Mouse (Mus musculus) neural tube, postnatal 0 days (tissue): ENCODE measurements around the gene Fam184b. TPM values are rescaled to one million over a fixed set of nuclear protein-coding genes. Genes with fewer than 3 reads are reported as not detected.

Experiments
- polyA plus RNA-seq: library from polyadenylated mRNA; unstranded; fragments of >200 nt; fragmentation: Nextera tagmentation; extraction: Ambion mirVana; gene quantifications from 2 replicates; pipeline ENCODE4 v1.2.1, GENCODE M21; 2015

The Fam184b gene
- 17.9 TPM in 2 replicates for polyA plus RNA-seq

DNA sequence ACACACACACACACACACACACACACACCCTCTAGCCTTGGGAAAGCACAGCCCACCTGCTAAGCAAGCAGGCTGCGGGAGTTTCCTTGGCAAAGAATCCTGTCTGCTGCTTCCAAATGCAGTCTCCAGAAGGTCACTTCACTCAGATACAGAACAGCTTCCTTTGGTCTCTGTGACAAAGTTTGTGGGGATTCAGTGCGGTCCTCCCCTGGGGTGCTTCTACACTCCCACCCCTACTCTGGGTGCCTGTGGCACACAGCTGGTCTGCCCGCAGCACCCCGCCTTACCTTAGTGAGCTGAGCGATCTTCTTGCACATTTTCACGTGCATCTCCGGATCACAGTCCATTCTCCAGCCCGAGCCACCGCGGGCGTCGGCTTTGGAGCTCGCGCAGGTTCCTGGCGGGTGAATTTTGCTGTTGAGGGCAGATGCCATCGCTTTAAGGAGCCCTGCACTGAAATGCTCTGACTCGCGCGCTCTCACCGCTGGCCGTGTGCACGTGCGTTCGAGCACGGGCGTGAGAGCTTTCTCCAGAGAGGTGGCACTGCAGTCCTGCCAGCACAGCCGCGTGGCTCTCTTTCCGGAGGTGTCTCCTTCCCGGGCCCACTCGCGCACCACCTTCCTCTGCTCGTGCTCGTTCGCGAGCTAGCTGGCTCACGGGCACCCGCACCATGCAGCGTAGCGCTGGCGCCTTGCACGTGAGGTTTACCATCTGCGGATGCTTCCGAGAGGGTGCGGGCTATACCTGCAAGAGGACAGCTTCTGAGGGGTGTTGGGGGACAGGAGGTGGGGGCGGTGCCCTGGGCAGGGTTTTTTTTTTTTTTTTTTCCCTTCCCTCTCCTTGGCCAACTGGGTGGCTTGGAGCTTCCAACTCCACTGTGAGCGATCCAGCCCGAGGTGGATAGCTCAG, at the start of gene Fam184b:
Gene Fam184b, minus strand, starts transcription at position 809 of the 909 bp plus-strand sequence.

DNA sequence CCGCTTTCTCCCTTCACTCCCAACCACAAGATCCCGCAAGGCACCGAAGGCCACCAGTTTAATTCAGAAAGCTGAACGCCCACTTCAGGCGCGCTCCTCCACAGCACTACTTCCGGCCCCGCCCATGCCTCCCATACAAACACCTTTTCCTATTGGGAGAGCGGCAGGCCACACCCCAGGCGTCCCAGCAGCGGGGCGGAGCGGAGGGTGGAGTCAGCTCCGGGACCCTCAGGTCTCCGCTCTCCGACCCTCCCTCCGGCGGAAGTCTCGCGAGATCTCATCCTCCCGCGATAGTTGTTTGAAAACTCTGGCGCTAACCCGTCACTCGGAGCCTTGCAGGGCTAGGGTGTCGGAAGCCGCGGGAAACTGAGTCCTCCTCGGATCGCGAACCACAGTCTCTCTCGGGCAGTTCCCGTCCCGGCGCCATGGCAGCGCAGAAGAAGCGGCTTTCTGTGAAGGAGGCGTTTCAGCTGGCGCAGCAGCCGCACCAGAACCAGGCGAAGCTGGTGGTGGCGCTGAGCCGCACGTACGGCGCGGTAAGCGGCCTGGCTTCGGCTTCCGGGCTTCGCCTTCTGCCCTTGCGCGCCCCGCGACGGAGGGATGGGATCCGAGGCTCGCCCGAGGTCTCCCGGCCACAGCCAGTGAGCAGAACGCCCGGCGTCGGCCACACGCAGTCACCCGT, 30.3 kb upstream of the Fam184b start, which contains the start of gene Ncapg:
Gene Ncapg, plus strand, starts transcription at position 322 of the 682 bp plus-strand sequence.

DNA sequence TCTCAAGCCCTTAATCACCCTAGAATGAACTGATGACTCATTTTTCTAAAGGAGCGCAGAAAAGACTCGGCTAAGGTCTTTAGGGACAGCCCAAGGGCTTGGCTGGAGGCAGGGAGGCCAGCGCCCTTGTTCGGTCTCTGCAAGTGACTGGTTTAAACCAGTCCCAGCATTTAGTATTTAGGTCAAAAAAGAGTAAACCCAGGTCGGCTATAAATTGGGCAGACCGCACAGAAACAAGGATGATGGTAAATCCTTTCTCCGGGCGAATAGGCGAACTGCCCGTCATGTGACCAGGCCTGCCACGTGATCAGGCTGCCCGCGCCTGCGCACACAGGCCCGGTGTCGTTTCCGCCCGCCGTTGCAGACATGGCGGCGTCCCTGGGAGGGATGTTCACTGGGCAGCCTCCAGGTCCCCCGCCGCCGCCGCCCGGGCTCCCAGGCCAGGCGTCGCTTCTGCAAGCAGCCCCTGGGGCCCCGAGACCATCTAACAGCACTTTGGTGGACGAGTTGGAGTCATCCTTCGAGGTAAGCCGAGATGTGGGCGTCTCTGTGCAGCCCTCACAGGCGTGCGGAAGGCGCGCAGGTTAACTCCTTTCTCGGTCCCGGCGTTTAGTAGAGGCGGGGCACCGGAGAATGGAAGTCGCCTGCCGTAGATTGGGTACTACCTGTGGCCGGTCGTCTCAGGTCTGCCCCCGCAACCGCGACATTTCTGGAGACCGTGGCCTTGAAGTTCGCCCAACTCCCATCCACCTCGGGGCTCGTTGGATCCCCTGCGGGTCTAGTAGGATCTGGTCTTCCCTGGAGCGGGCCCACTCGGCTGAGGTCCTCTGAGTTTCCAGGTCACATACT, 119.2 kb downstream of the Fam184b start, which contains the start of gene Med28:
Gene Med28, plus strand, starts transcription at position 270 of the 849 bp plus-strand sequence.

DNA sequence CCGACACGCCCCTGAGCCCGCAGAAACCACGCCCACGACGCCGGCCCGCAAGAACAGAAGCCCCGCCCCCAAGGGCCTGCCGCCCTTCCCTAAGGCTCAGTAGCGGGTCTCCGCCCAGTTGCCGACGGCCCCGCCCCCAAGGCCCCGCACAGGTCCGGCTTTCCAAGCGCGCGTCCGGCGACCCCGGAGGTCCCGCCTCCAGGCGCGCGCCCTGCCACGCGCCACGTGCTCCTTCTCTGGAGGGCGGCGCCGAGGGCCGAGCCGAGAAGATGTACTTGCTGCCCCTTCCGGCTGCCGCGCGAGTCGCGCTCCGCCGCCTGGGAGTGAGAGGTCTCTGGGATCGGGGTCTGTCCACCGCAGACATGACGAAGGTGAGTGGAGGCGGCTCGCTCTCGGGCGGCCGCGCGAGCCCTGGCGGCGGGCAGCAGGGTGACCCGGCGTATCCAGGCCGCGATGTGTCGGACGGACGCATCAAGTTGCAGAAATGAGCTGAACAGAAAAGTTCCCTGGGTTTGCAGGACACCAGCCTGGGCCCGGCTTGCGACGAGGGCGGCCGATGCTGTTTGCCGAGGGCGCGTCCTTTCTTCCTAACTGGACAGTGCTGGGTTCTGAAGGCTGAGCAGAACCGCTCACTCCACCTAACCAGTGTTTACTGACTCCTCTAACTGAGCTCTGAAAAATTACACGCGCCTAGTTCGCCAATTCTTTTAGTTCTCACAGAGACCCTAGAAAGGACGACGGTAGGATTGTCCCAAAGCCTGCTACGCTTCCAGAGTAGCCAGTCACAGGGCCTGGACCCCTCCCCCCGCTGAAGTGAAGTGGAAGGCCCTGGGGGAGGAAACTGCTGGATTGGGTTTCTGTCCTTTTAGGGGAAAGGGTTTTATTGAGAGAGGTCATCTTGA, 146.0 kb downstream of the Fam184b start, which contains the start of gene Lap3:
Gene Lap3, plus strand, starts transcription at position 184 of the 902 bp plus-strand sequence.

Other genes starting within 250 kb of the Fam184b start
- 169 and 175 TPM in 2 replicates for gene Qdpr, start 189.4 kb downstream of the Fam184b start, polyA plus RNA-seq
- gene Clrn2, start 185.9 kb downstream of the Fam184b start, polyA plus RNA-seq, result 0.49 TPM in 1 of 2 replicates, not detected in the other
- 40.1 and 40.9 TPM in 2 replicates for gene Lap3, start 146.2 kb downstream of the Fam184b start, polyA plus RNA-seq
- 230 and 237 TPM in 2 replicates for gene Med28, start 119.4 kb downstream of the Fam184b start, polyA plus RNA-seq
- gene Ncapg, start 30.3 kb upstream of the Fam184b start, polyA plus RNA-seq, result 3.2 and 3.3 TPM in 2 replicates
- 41.5 and 43.6 TPM in 2 replicates for gene Lcorl, start 218.0 kb upstream of the Fam184b start, polyA plus RNA-seq